Mouse (Mus musculus) CH12.LX (cell line): Measurements from ENCODE around the gene Slc44a1. TPM values are rescaled to one million over a fixed set of nuclear protein-coding genes. Genes with fewer than 3 reads are reported as not detected.

Experiments used
- DNase-seq: peaks from one replicate; pipeline ENCODE4 v3.0.0-alpha.2; 2013; ENCODE audit errors: extremely low read depth
- H3K27ac ChIP-seq: 2 replicates; pipeline ENCODE4 v1.5.1; 2012; ENCODE audit warnings: low read depth, mild to moderate bottlenecking, control low read depth, moderate library complexity; ENCODE audit not compliant: insufficient read depth
- H3K27me3 ChIP-seq: replicated peaks from 2 replicates; pipeline ENCODE3; 2012; ENCODE audit warnings: inconsistent platforms
- H3K36me3 ChIP-seq, 2 experiments: replicated peaks in 1 of 2; 2 replicates each; pipeline versions ENCODE3 to v1.6.1; 2012; ENCODE audit warnings: inconsistent platforms in 1 of 2, low read length in 1 of 2, mild to moderate bottlenecking in 1 of 2, mixed read lengths in 1 of 2, moderate library complexity in 1 of 2; ENCODE audit not compliant: control insufficient read depth in 1 of 2, insufficient read depth in 1 of 2
- H3K4me1 ChIP-seq, 2 experiments: 2 replicates each; pipeline ENCODE4 v1.6.1; 2012; ENCODE audit warnings: inconsistent platforms in 1 of 2, moderate library complexity in 1 of 2; ENCODE audit not compliant: insufficient read depth in 2 of 2, control insufficient read depth in 1 of 2
- H3K4me2 ChIP-seq: 2 replicates; pipeline ENCODE4 v1.6.1; 2012; ENCODE audit warnings: low read depth, mild to moderate bottlenecking, control low read depth; ENCODE audit not compliant: poor library complexity, insufficient read depth, severe bottlenecking
- H3K4me3 ChIP-seq, 3 experiments: fragments of 150-350 bp in 1 of 3; sonication (generic) in 1 of 3; replicated peaks in 1 of 3; 2 replicates each; pipeline versions ENCODE3 to v1.5.1; 2011 to 2012; ENCODE audit warnings: low read depth in 2 of 3, low read length in 2 of 3, mild to moderate bottlenecking in 2 of 3, moderate library complexity in 2 of 3, control low read depth in 1 of 3, improper control_type of control experiment in 1 of 3, inconsistent platforms in 1 of 3, mixed read lengths in 1 of 3; ENCODE audit not compliant: poor library complexity in 1 of 3
- H3K79me2 ChIP-seq: replicated peaks from 2 replicates; pipeline ENCODE4 v1.6.1; 2012; ENCODE audit warnings: mild to moderate bottlenecking, moderate library complexity; ENCODE audit not compliant: control insufficient read depth, poor library complexity, insufficient read depth, severe bottlenecking; ENCODE audit errors: extremely low read depth
- H3K9ac ChIP-seq: 2 replicates; pipeline ENCODE4 v1.6.1; 2012; ENCODE audit warnings: low read depth, mild to moderate bottlenecking, control low read depth, moderate library complexity; ENCODE audit not compliant: insufficient read depth
- H3K9me3 ChIP-seq: replicated peaks from 2 replicates; pipeline ENCODE3; 2012; ENCODE audit warnings: low read length, inconsistent platforms, mixed read lengths
- BHLHE40 ChIP-seq: IDR thresholded peaks from 2 replicates; pipeline ENCODE4 v1.6.1; 2011; ENCODE audit warnings: mild to moderate bottlenecking, low read depth, low read length, improper control_type of control experiment
- CTCF ChIP-seq, 2 experiments: IDR thresholded peaks in 1 of 2; conservative IDR thresholded peaks in 1 of 2; 2 replicates each; pipeline ENCODE4 v1.5.1; 2011 to 2012; ENCODE audit warnings: low read depth in 2 of 2, low read length in 2 of 2, improper control_type of control experiment in 1 of 2, inconsistent platforms in 1 of 2, mild to moderate bottlenecking in 1 of 2, moderate library complexity in 1 of 2
- GABPA ChIP-seq: IDR thresholded peaks from 2 replicates; pipeline ENCODE4 v1.6.1; 2012; ENCODE audit warnings: low read depth, low read length, improper control_type of control experiment, inconsistent platforms; ENCODE audit not compliant: insufficient replicate concordance
- IRF4 ChIP-seq: IDR thresholded peaks from 2 replicates; pipeline ENCODE4 v1.6.1; 2014; ENCODE audit warnings: low read depth, mild to moderate bottlenecking, inconsistent platforms, low read length, improper control_type of control experiment
- JUN ChIP-seq: IDR thresholded peaks from 2 replicates; pipeline ENCODE4 v1.6.1; 2011; ENCODE audit warnings: low read depth, mild to moderate bottlenecking, low read length, improper control_type of control experiment, moderate library complexity; ENCODE audit not compliant: insufficient read depth
- MAFK ChIP-seq: IDR thresholded peaks from 2 replicates; pipeline ENCODE4 v1.6.1; 2011; ENCODE audit warnings: low read length, improper control_type of control experiment; ENCODE audit not compliant: insufficient replicate concordance
- MAX ChIP-seq: IDR thresholded peaks from 2 replicates; pipeline ENCODE4 v1.6.1; 2011; ENCODE audit warnings: low read length, improper control_type of control experiment
- MXI1 ChIP-seq: IDR thresholded peaks from 2 replicates; pipeline ENCODE4 v1.6.1; 2011; ENCODE audit warnings: mild to moderate bottlenecking, low read depth, low read length, improper control_type of control experiment
- MYC ChIP-seq: IDR thresholded peaks from 2 replicates; pipeline ENCODE4 v1.6.1; 2011; ENCODE audit warnings: low read depth, mild to moderate bottlenecking, improper control_type of control experiment, low read length
- NRF1 ChIP-seq: IDR thresholded peaks from 2 replicates; pipeline ENCODE4 v1.6.1; 2014; ENCODE audit warnings: low read depth, mild to moderate bottlenecking, inconsistent platforms, low read length, improper control_type of control experiment, moderate library complexity
- PAX5 ChIP-seq: IDR thresholded peaks from 2 replicates; pipeline ENCODE4 v1.6.1; 2012; ENCODE audit warnings: low read length, inconsistent platforms, mixed read lengths
- POLR2AphosphoS2 ChIP-seq: IDR thresholded peaks from 2 replicates; pipeline ENCODE4 v1.6.1; 2011; ENCODE audit warnings: low read depth, low read length, improper control_type of control experiment
- RAD21 ChIP-seq: IDR thresholded peaks from 2 replicates; pipeline ENCODE4 v1.6.1; 2011; ENCODE audit warnings: low read depth, mild to moderate bottlenecking, low read length, improper control_type of control experiment, moderate library complexity
- SMC3 ChIP-seq: IDR thresholded peaks from 2 replicates; pipeline ENCODE4 v1.6.1; 2011; ENCODE audit warnings: low read depth, low read length, improper control_type of control experiment
- TBP ChIP-seq: conservative IDR thresholded peaks from 2 replicates; pipeline ENCODE4 v1.6.1; 2011; ENCODE audit warnings: low read depth, low read length, improper control_type of control experiment
- TCF12 ChIP-seq: IDR thresholded peaks from 2 replicates; pipeline ENCODE4 v1.6.1; 2014; ENCODE audit warnings: low read depth, mild to moderate bottlenecking, inconsistent platforms, low read length, improper control_type of control experiment
- USF2 ChIP-seq: conservative IDR thresholded peaks from 2 replicates; pipeline ENCODE4 v1.6.1; 2011; ENCODE audit warnings: low read depth, low read length, improper control_type of control experiment
- ZC3H11A ChIP-seq: IDR thresholded peaks from 2 replicates; pipeline ENCODE4 v1.6.1; 2012; ENCODE audit warnings: low read depth, mild to moderate bottlenecking, inconsistent platforms, low read length, improper control_type of control experiment
- ZKSCAN1 ChIP-seq: IDR thresholded peaks from 2 replicates; pipeline ENCODE4 v1.6.1; 2012; ENCODE audit warnings: low read depth, inconsistent platforms, low read length, improper control_type of control experiment, borderline replicate concordance
- ZMIZ1 ChIP-seq: IDR thresholded peaks from 2 replicates; pipeline ENCODE4 v1.6.1; 2012; ENCODE audit warnings: low read depth, mild to moderate bottlenecking, inconsistent platforms, low read length, improper control_type of control experiment
- ZNF384 ChIP-seq: IDR thresholded peaks from 2 replicates; pipeline ENCODE4 v1.6.1; 2012; ENCODE audit warnings: low read depth, low read length, improper control_type of control experiment, inconsistent platforms
- dilution Hi-C: fragments of 300-500 bp; cut with MboI; formaldehyde crosslinking; loops from 2 replicates; pipeline ENCODE4 v1.14.3; 2020; ENCODE audit warnings: low sequenced_read_pairs; ENCODE audit not compliant: extremely low pct_unique_long_range_greater_than_20kb, extremely low pct_ligation_motif_present
- in situ Hi-C: fragments of 300-500 bp; cut with MboI; formaldehyde crosslinking; loops from 3 replicates; pipeline ENCODE4 v1.14.3; 2019; ENCODE audit warnings: low sequenced_read_pairs, low pct_ligation_motif_present, low pct_unique_long_range_greater_than_20kb, mixed read lengths
- polyA plus RNA-seq: library from polyadenylated mRNA; unstranded; fragments of >175 nt; gene quantifications from 2 replicates; pipeline ENCODE4 v1.2.1, GENCODE M21; 2012; ENCODE audit warnings: low read depth; ENCODE audit not compliant: insufficient read length
- total RNA-seq, 2 experiments: library from RNA; depleted of rRNA; stranded (reverse); fragments of 300-350 nt in 1 of 2; fragments of >200 nt in 1 of 2; gene quantifications; 2 replicates each; pipeline ENCODE4 v1.2.3; 2012 to 2014

Slc44a1 gene
- total and polyA plus RNA-seq, 3 experiments = 5.4 to 9.3 (median 6.6) TPM

DNA sequence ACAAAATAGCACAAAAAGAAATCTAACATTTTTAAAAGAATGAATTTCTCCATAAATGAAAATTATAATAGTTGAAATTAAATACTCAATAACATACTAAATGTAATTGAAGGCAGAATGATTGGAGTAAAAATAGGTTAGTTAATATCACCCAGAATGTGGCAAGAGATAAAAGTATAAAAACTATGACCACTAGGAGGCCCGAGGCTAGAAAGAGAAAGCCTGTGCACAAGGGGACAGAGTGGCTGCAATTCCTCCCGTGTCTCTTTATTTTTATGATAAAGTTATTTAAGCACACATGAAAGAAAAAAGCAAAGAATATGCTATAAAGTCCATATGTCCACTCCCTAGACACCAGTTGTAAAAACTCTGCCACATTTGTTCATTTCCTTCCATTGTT is 17.4 kb upstream of the Slc44a1 start:
- Histone ChIP-seq H3K9ac (no peak overlapping the region), H3K9me3 (peaks cover 2% of the 10 kb centered on the region), H3K4me2 (no peak overlapping the region), H3K27ac (no peak overlapping the region), H3K4me3 (no peak overlapping the region), H3K4me1 (no peaks in the 10 kb centered on the region), H3K36me3 (no peaks in the 10 kb centered on the region), H3K27me3 (no peaks in the 10 kb centered on the region), H3K79me2 (no peaks in the 10 kb centered on the region)
- DNase-seq = no peak
- dilution Hi-C loops (no loop called here), in situ Hi-C loops (no loop called here)
- peak; percentile 19; the same call in 1 of the 2 replicates for TF ChIP-seq SMC3
- no peak for TF ChIP-seq TBP
- no peak for TF ChIP-seq ZC3H11A
- TF ChIP-seq CTCF (conservative IDR thresholded peaks at IDR 0.05 in 1 of 2, IDR thresholded peaks at IDR 0.05 in 1 of 2; ENCODE audit: low read depth in 2 of 2, low read length in 2 of 2) = peak in 1 of 2 experiments; percentile 34; a peak in 1 of 4 replicates
- TF ChIP-seq RAD21 = peak; percentile 15

DNA sequence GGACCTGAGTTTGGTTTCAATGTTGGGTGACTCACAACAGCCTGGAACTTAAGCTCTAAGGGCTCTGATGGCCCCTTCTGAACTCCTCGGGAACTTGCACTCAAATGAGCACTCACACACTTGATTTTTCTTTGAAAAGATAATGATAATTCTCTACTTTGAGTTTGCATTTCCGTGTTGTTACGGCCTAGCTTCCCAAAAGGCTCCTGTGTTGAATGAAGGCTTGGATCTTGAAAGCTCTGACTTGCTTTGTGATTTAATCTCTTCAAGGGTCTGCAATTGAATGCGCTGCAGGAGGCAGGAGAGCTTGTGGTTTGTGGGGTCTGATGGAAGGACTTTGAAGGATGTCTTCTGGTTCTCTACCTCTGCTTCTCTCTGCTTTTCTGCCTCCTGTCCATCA is 13.1 kb upstream of the Slc44a1 start:
- dilution Hi-C loops = no loop called here
- DNase-seq = no peak
- Histone ChIP-seq H3K27me3 (no peaks in the 10 kb centered on the region), H3K9me3 (peaks cover 2% of the 10 kb centered on the region), H3K79me2 (no peaks in the 10 kb centered on the region), H3K4me2 (no peak overlapping the region), H3K4me3 (no peak overlapping the region), H3K9ac (no peak overlapping the region), H3K4me1 (no peaks in the 10 kb centered on the region), H3K27ac (no peak overlapping the region), H3K36me3 (no peaks in the 10 kb centered on the region)
- TF ChIP-seq USF2 (no peak), ZMIZ1 (no peak), IRF4 (no peak), GABPA (no peak), MXI1 (no peak), MAFK (no peak), BHLHE40 (no peak), JUN (no peak), ZKSCAN1 (no peak), POLR2AphosphoS2 (no peak), TCF12 (no peak), MYC (no peak), CTCF (conservative IDR thresholded peaks at IDR 0.05 in 1 of 2, IDR thresholded peaks at IDR 0.05 in 1 of 2; ENCODE audit: low read depth in 2 of 2, low read length in 2 of 2) (no peak), MAX (no peak), ZNF384 (no peak), ZC3H11A (no peak), PAX5 (no peak), RAD21 (no peak), NRF1 (no peak)
- in situ Hi-C loops = no loop called here
